Mouse (Mus musculus): ENCODE results near the gene Socs4. TPM values are rescaled to one million over a fixed set of nuclear protein-coding genes. Genes with fewer than 3 reads are reported as not detected.
A peak's percentile ranks its signal among the peaks of the same experiment; 100 is the strongest.

Socs4 gene
- polyA plus RNA-seq, 1 experiment, result 24.2 TPM

DNA sequence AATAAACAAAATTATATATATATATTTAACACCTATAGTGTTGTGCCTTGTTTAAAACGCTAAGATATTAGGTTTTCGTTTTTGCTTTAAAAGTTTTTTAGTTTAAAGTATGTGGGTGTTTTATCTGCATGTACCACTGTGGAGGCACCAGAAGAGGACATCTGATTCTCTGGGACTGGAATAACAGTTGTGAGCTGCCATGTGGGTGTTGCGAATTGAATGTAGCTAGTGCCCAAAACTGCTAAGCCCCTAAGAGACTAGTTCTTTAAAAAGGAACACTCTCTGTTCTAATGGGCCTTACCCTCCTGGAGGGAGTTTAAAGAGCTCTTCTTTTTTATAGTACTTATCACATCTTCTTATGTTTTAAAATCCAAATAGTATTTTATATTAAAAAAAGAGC, 11.9 kb upstream of the Socs4 start:
- peaks cover 47% of the 10 kb centered on the region for H3K36me3 ChIP-seq (ENCODE audit: control insufficient read depth, insufficient read depth, low read length, poor library complexity, severe bottlenecking)
- H3K9me3 ChIP-seq (replicated peaks; ENCODE audit: control insufficient read depth, insufficient read depth, low read length, poor library complexity, severe bottlenecking), result no peaks in the 10 kb centered on the region
- no peak overlapping the region for H3K4me3 ChIP-seq (ENCODE audit: low read depth, low read length)
- H3K27ac ChIP-seq (ENCODE audit: insufficient read depth, low read length), result no peak overlapping the region
- TF ChIP-seq EP300 (IDR thresholded peaks at IDR 0.05; ENCODE audit: insufficient read depth, low read depth, low read length) (no peak), CTCF (IDR thresholded peaks at IDR 0.05; ENCODE audit: low read depth, low read length) (no peak), POLR2A (IDR thresholded peaks at IDR 0.05; ENCODE audit: insufficient read depth, low read length) (no peak)
- no peak overlapping the region for H3K9ac ChIP-seq (ENCODE audit: low read depth, poor library complexity, severe bottlenecking)
- no peaks in the 10 kb centered on the region for H3K4me1 ChIP-seq (ENCODE audit: control insufficient read depth, insufficient read depth, low read length)
- H3K27me3 ChIP-seq (ENCODE audit: control insufficient read depth, insufficient read depth, low read length, poor library complexity, severe bottlenecking), result no peaks in the 10 kb centered on the region

DNA sequence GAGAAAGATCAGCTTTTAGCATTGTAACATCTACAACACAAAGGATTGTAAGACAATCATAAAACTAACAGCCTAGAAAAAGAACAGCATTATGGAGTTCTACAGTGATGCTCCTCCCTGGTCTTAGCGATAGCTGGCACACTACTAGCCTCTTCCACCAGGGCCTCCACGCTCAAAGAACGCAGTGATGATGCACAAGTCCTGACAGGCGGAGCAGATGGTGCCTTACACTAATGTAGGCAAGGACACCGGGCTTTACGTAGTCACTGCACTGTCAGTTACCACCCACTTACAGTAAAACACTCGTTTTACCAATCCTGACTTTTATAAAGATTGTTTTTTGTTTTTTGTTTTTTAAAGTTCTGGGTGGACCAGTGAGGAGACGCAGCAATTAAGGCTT, 10.9 kb upstream of the Socs4 start:
- Histone ChIP-seq H3K27ac (ENCODE audit: insufficient read depth, low read length) (no peak overlapping the region), H3K9me3 (replicated peaks; ENCODE audit: control insufficient read depth, insufficient read depth, low read length, poor library complexity, severe bottlenecking) (no peaks in the 10 kb centered on the region), H3K4me1 (ENCODE audit: control insufficient read depth, insufficient read depth, low read length) (no peaks in the 10 kb centered on the region), H3K27me3 (ENCODE audit: control insufficient read depth, insufficient read depth, low read length, poor library complexity, severe bottlenecking) (no peaks in the 10 kb centered on the region), H3K9ac (ENCODE audit: low read depth, poor library complexity, severe bottlenecking) (no peak overlapping the region), H3K36me3 (ENCODE audit: control insufficient read depth, insufficient read depth, low read length, poor library complexity, severe bottlenecking) (peaks cover 49% of the 10 kb centered on the region), H3K4me3 (ENCODE audit: low read depth, low read length) (no peak overlapping the region)
- no peak for TF ChIP-seq CTCF (IDR thresholded peaks at IDR 0.05; ENCODE audit: low read depth, low read length)
- TF ChIP-seq EP300 (IDR thresholded peaks at IDR 0.05; ENCODE audit: insufficient read depth, low read depth, low read length), result no peak
- no peak for TF ChIP-seq POLR2A (IDR thresholded peaks at IDR 0.05; ENCODE audit: insufficient read depth, low read length)

DNA sequence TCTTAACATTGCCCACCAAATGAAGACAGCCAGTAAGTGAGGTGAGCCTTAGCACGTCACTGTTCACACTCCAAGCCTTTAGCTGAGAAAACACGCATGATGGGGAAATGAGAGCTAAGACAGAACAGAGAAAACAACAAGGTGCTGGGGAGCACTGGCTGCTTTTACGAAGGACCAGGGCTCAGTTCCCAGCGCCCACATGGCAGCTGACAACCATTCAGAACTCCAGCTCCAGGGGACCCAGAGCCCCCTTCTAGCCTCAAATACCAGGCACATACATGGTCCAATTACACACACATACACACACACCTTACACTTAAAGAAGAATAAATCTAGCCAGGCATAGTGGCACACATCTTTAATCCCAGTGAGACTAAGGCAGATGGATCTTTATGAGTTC, 7.7 kb upstream of the Socs4 start:
- H3K4me3 ChIP-seq (ENCODE audit: low read depth, low read length), result no peak overlapping the region
- no peak overlapping the region for H3K9ac ChIP-seq (ENCODE audit: low read depth, poor library complexity, severe bottlenecking)
- H3K36me3 ChIP-seq (ENCODE audit: control insufficient read depth, insufficient read depth, low read length, poor library complexity, severe bottlenecking), result peaks cover 58% of the 10 kb centered on the region
- no peaks in the 10 kb centered on the region for H3K4me1 ChIP-seq (ENCODE audit: control insufficient read depth, insufficient read depth, low read length)
- no peaks in the 10 kb centered on the region for H3K27me3 ChIP-seq (ENCODE audit: control insufficient read depth, insufficient read depth, low read length, poor library complexity, severe bottlenecking)
- no peak overlapping the region for H3K27ac ChIP-seq (ENCODE audit: insufficient read depth, low read length)
- TF ChIP-seq EP300 (IDR thresholded peaks at IDR 0.05; ENCODE audit: insufficient read depth, low read depth, low read length) (no peak), CTCF (IDR thresholded peaks at IDR 0.05; ENCODE audit: low read depth, low read length) (no peak), POLR2A (IDR thresholded peaks at IDR 0.05; ENCODE audit: insufficient read depth, low read length) (no peak)
- no peaks in the 10 kb centered on the region for H3K9me3 ChIP-seq (replicated peaks; ENCODE audit: control insufficient read depth, insufficient read depth, low read length, poor library complexity, severe bottlenecking)

- Histone ChIP-seq H3K9ac (ENCODE audit: low read depth, poor library complexity, severe bottlenecking) (no peak overlapping the region), H3K27me3 (ENCODE audit: control insufficient read depth, insufficient read depth, low read length, poor library complexity, severe bottlenecking) (no peaks in the 10 kb centered on the region), H3K36me3 (ENCODE audit: control insufficient read depth, insufficient read depth, low read length, poor library complexity, severe bottlenecking) (peaks cover 57% of the 10 kb centered on the region), H3K27ac (ENCODE audit: insufficient read depth, low read length) (no peak overlapping the region), H3K4me1 (ENCODE audit: control insufficient read depth, insufficient read depth, low read length) (no peaks in the 10 kb centered on the region), H3K4me3 (ENCODE audit: low read depth, low read length) (no peak overlapping the region), H3K9me3 (replicated peaks; ENCODE audit: control insufficient read depth, insufficient read depth, low read length, poor library complexity, severe bottlenecking) (no peaks in the 10 kb centered on the region)
- no peak for TF ChIP-seq EP300 (IDR thresholded peaks at IDR 0.05; ENCODE audit: insufficient read depth, low read depth, low read length)
Observed at GRCm38 (mm10) chr14:47269706-47270105, 7.0 kb upstream of the Socs4 start.

- Histone ChIP-seq H3K27ac (ENCODE audit: insufficient read depth, low read length) (no peak overlapping the region), H3K36me3 (ENCODE audit: control insufficient read depth, insufficient read depth, low read length, poor library complexity, severe bottlenecking) (peaks cover 28% of the 10 kb centered on the region), H3K4me1 (ENCODE audit: control insufficient read depth, insufficient read depth, low read length) (no peaks in the 10 kb centered on the region), H3K4me3 (ENCODE audit: low read depth, low read length) (no peak overlapping the region), H3K9me3 (replicated peaks; ENCODE audit: control insufficient read depth, insufficient read depth, low read length, poor library complexity, severe bottlenecking) (no peaks in the 10 kb centered on the region), H3K27me3 (ENCODE audit: control insufficient read depth, insufficient read depth, low read length, poor library complexity, severe bottlenecking) (no peaks in the 10 kb centered on the region), H3K9ac (ENCODE audit: low read depth, poor library complexity, severe bottlenecking) (no peak overlapping the region)
- no peak for TF ChIP-seq EP300 (IDR thresholded peaks at IDR 0.05; ENCODE audit: insufficient read depth, low read depth, low read length)
- TF ChIP-seq CTCF (IDR thresholded peaks at IDR 0.05; ENCODE audit: low read depth, low read length), result no peak
- no peak for TF ChIP-seq POLR2A (IDR thresholded peaks at IDR 0.05; ENCODE audit: insufficient read depth, low read length)
Observed at GRCm38 (mm10) chr14:47273751-47274150, 3.0 kb upstream of the Socs4 start.

GRCm38 (mm10) chr14:47275417-47275816, 1.3 kb upstream of the Socs4 start:
- Histone ChIP-seq H3K9ac (ENCODE audit: low read depth, poor library complexity, severe bottlenecking) (peak overlapping the region; percentile 74; the same call in 1 of the 2 replicates), H3K27ac (ENCODE audit: insufficient read depth, low read length) (no peak overlapping the region), H3K9me3 (replicated peaks; ENCODE audit: control insufficient read depth, insufficient read depth, low read length, poor library complexity, severe bottlenecking) (no peaks in the 10 kb centered on the region), H3K27me3 (ENCODE audit: control insufficient read depth, insufficient read depth, low read length, poor library complexity, severe bottlenecking) (no peaks in the 10 kb centered on the region), H3K4me1 (ENCODE audit: control insufficient read depth, insufficient read depth, low read length) (no peaks in the 10 kb centered on the region), H3K4me3 (ENCODE audit: low read depth, low read length) (0 out of 2 replicates have a peak overlapping the region, but pooled peaks have one; percentile 1), H3K36me3 (ENCODE audit: control insufficient read depth, insufficient read depth, low read length, poor library complexity, severe bottlenecking) (peaks cover 18% of the 10 kb centered on the region)
- TF ChIP-seq EP300 (IDR thresholded peaks at IDR 0.05; ENCODE audit: insufficient read depth, low read depth, low read length), result no peak
- TF ChIP-seq POLR2A (IDR thresholded peaks at IDR 0.05; ENCODE audit: insufficient read depth, low read length), result no peak
